Mouse (Mus musculus): ENCODE measurements around the gene Clic1. TPM values are rescaled to one million over a fixed set of nuclear protein-coding genes. Genes with fewer than 3 reads are reported as not detected.
"Not testable (repeated sequence)": the region's sequence is repeated elsewhere in the genome, so short reads cannot be mapped to it uniquely, and the experiment has no call there.

Gene Clic1
- polyA plus RNA-seq, 1 experiment = 173 TPM

- Histone ChIP-seq H3K27me3 (ENCODE audit: control insufficient read depth, insufficient read depth, low read length, poor library complexity, severe bottlenecking) (no peaks in the 10 kb centered on the region), H3K9me3 (replicated peaks; ENCODE audit: control insufficient read depth, insufficient read depth, low read length, poor library complexity, severe bottlenecking) (no peaks in the 10 kb centered on the region), H3K36me3 (ENCODE audit: control insufficient read depth, insufficient read depth, low read length, poor library complexity, severe bottlenecking) (no peaks in the 10 kb centered on the region), H3K27ac (ENCODE audit: insufficient read depth, low read length) (no peak overlapping the region), H3K9ac (ENCODE audit: low read depth, poor library complexity, severe bottlenecking) (no peak overlapping the region), H3K4me3 (ENCODE audit: low read depth, low read length) (no peak overlapping the region), H3K4me1 (ENCODE audit: control insufficient read depth, insufficient read depth, low read length) (peaks cover 2% of the 10 kb centered on the region)
- TF ChIP-seq CTCF (IDR thresholded peaks at IDR 0.05; ENCODE audit: low read depth, low read length) (no peak), EP300 (IDR thresholded peaks at IDR 0.05; ENCODE audit: insufficient read depth, low read depth, low read length) (no peak), POLR2A (IDR thresholded peaks at IDR 0.05; ENCODE audit: insufficient read depth, low read length) (no peak)
Measured at GRCm38 (mm10) chr17:35028315-35028714, 21.5 kb upstream of the Clic1 start.

GRCm38 (mm10) chr17:35029691-35030532, 19.9 kb upstream of the Clic1 start:
- Histone ChIP-seq H3K36me3 (ENCODE audit: control insufficient read depth, insufficient read depth, low read length, poor library complexity, severe bottlenecking) (no peaks in the 10 kb centered on the region), H3K9ac (ENCODE audit: low read depth, poor library complexity, severe bottlenecking) (no peak overlapping the region), H3K9me3 (replicated peaks; ENCODE audit: control insufficient read depth, insufficient read depth, low read length, poor library complexity, severe bottlenecking) (no peaks in the 10 kb centered on the region), H3K27ac (ENCODE audit: insufficient read depth, low read length) (no peak overlapping the region), H3K27me3 (ENCODE audit: control insufficient read depth, insufficient read depth, low read length, poor library complexity, severe bottlenecking) (no peaks in the 10 kb centered on the region), H3K4me3 (ENCODE audit: low read depth, low read length) (no peak overlapping the region), H3K4me1 (ENCODE audit: control insufficient read depth, insufficient read depth, low read length) (peaks cover 2% of the 10 kb centered on the region)
- peak; percentile 59 for TF ChIP-seq CTCF (IDR thresholded peaks at IDR 0.05; ENCODE audit: low read depth, low read length)
- TF ChIP-seq POLR2A (IDR thresholded peaks at IDR 0.05; ENCODE audit: insufficient read depth, low read length) = no peak

DNA sequence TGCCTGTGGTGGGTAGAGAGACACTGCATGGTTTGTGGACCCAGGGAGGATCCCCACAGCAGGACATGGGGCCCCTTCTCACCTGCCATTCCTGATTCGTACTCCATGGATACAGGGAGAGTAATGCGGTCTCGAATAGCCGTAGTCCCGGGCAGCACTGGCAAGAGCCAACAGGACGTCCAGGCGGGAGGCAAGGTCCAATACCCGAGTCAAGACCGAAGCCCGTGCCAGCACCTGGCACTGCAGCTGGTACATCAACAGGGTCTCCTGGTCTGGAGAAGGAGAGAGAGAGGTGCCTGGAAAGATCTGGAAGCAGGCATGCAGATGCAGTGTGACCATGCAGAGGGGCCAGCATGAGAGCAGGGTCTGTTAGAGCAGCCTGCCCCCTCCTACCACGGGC, 18.5 kb upstream of the Clic1 start:
- Histone ChIP-seq H3K27me3 (ENCODE audit: control insufficient read depth, insufficient read depth, low read length, poor library complexity, severe bottlenecking) (no peaks in the 10 kb centered on the region), H3K27ac (ENCODE audit: insufficient read depth, low read length) (no peak overlapping the region), H3K9ac (ENCODE audit: low read depth, poor library complexity, severe bottlenecking) (no peak overlapping the region), H3K36me3 (ENCODE audit: control insufficient read depth, insufficient read depth, low read length, poor library complexity, severe bottlenecking) (no peaks in the 10 kb centered on the region), H3K9me3 (replicated peaks; ENCODE audit: control insufficient read depth, insufficient read depth, low read length, poor library complexity, severe bottlenecking) (no peaks in the 10 kb centered on the region), H3K4me1 (ENCODE audit: control insufficient read depth, insufficient read depth, low read length) (no peaks in the 10 kb centered on the region), H3K4me3 (ENCODE audit: low read depth, low read length) (no peak overlapping the region)
- no peak for TF ChIP-seq EP300 (IDR thresholded peaks at IDR 0.05; ENCODE audit: insufficient read depth, low read depth, low read length)
- TF ChIP-seq CTCF (IDR thresholded peaks at IDR 0.05; ENCODE audit: low read depth, low read length) = no peak

DNA sequence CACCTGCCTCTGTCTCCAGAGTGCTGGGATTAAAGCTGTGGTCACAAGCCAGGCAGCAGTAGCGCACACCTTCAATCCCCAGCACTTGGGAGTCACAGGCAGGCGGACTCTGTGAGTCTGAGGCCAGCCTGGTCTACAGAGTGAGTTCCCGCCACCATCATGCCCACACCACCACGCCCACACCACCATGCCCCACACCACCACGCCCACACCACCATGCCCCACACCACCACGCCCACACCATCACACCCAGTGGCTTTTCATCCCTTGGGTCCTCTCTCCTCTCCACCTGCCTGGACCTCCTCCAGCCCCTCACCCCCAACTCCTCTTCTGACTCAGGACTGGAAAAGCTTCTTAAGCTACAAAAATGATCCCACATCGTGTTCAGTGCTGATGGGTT, 17.9 kb upstream of the Clic1 start:
- Histone ChIP-seq H3K27ac (ENCODE audit: insufficient read depth, low read length) (no peak overlapping the region), H3K9ac (ENCODE audit: low read depth, poor library complexity, severe bottlenecking) (no peak overlapping the region), H3K9me3 (replicated peaks; ENCODE audit: control insufficient read depth, insufficient read depth, low read length, poor library complexity, severe bottlenecking) (no peaks in the 10 kb centered on the region), H3K36me3 (ENCODE audit: control insufficient read depth, insufficient read depth, low read length, poor library complexity, severe bottlenecking) (no peaks in the 10 kb centered on the region), H3K4me3 (ENCODE audit: low read depth, low read length) (no peak overlapping the region), H3K4me1 (ENCODE audit: control insufficient read depth, insufficient read depth, low read length) (no peaks in the 10 kb centered on the region), H3K27me3 (ENCODE audit: control insufficient read depth, insufficient read depth, low read length, poor library complexity, severe bottlenecking) (no peaks in the 10 kb centered on the region)
- TF ChIP-seq CTCF (IDR thresholded peaks at IDR 0.05; ENCODE audit: low read depth, low read length) = no peak
- no peak for TF ChIP-seq EP300 (IDR thresholded peaks at IDR 0.05; ENCODE audit: insufficient read depth, low read depth, low read length)
- no peak for TF ChIP-seq POLR2A (IDR thresholded peaks at IDR 0.05; ENCODE audit: insufficient read depth, low read length)

DNA sequence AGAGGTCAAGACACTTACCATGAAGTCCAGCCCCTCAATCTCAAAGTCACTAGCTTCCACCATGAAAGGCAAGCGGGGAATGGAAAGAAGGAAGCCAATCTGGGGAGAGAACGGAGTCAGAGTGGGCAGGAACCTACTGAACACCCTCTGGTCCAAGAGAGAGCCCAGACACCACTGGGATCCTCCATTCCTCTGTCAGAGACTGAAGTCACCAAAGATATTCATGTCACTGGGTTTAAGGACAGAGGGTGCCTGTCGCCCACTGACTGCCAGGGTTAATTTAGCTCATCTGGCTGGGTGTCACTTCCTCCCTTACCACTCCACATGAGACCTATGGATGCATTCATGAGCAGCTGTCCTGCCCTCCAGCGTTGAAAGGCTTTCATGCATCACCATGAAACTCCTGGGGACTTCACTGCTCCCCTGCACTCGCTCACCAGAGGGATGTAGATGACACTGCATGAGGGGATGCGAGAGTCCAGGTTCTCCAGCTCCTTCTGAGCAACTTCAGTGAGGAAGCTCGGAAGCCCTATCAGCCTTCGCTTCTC, 17.4 kb upstream of the Clic1 start:
- no peaks in the 10 kb centered on the region for H3K27me3 ChIP-seq (ENCODE audit: control insufficient read depth, insufficient read depth, low read length, poor library complexity, severe bottlenecking)
- no peak overlapping the region for H3K4me3 ChIP-seq (ENCODE audit: low read depth, low read length)
- H3K9ac ChIP-seq (ENCODE audit: low read depth, poor library complexity, severe bottlenecking) = no peak overlapping the region
- TF ChIP-seq POLR2A (IDR thresholded peaks at IDR 0.05; ENCODE audit: insufficient read depth, low read length) (no peak), EP300 (IDR thresholded peaks at IDR 0.05; ENCODE audit: insufficient read depth, low read depth, low read length) (no peak), CTCF (IDR thresholded peaks at IDR 0.05; ENCODE audit: low read depth, low read length) (no peak)
- no peaks in the 10 kb centered on the region for H3K36me3 ChIP-seq (ENCODE audit: control insufficient read depth, insufficient read depth, low read length, poor library complexity, severe bottlenecking)
- no peak overlapping the region for H3K27ac ChIP-seq (ENCODE audit: insufficient read depth, low read length)
- H3K9me3 ChIP-seq (replicated peaks; ENCODE audit: control insufficient read depth, insufficient read depth, low read length, poor library complexity, severe bottlenecking) = no peaks in the 10 kb centered on the region
- no peaks in the 10 kb centered on the region for H3K4me1 ChIP-seq (ENCODE audit: control insufficient read depth, insufficient read depth, low read length)

GRCm38 (mm10) chr17:35033703-35034102, 16.1 kb upstream of the Clic1 start:
- not testable (repeated sequence) for H3K9ac ChIP-seq (ENCODE audit: low read depth, poor library complexity, severe bottlenecking); H3K9me3 ChIP-seq (replicated peaks; ENCODE audit: control insufficient read depth, insufficient read depth, low read length, poor library complexity, severe bottlenecking); H3K27ac ChIP-seq (ENCODE audit: insufficient read depth, low read length); H3K4me3 ChIP-seq (ENCODE audit: low read depth, low read length); H3K4me1 ChIP-seq (ENCODE audit: control insufficient read depth, insufficient read depth, low read length); H3K27me3 ChIP-seq (ENCODE audit: control insufficient read depth, insufficient read depth, low read length, poor library complexity, severe bottlenecking); H3K36me3 ChIP-seq (ENCODE audit: control insufficient read depth, insufficient read depth, low read length, poor library complexity, severe bottlenecking)

Measured in ES-Bruce4 (cell line).